Mouse (Mus musculus): ENCODE measurements at regions not wholly inside any gene's neighbourhood (a gene's known extent, or its start where the extent isn't known, plus 50 kb on each side); places are given as distances from the start of the nearest gene placed in this dataset.
"Not testable (repeated sequence)": the region's sequence is repeated elsewhere in the genome, so short reads cannot be mapped to it uniquely, and the experiment has no call there.

DNA sequence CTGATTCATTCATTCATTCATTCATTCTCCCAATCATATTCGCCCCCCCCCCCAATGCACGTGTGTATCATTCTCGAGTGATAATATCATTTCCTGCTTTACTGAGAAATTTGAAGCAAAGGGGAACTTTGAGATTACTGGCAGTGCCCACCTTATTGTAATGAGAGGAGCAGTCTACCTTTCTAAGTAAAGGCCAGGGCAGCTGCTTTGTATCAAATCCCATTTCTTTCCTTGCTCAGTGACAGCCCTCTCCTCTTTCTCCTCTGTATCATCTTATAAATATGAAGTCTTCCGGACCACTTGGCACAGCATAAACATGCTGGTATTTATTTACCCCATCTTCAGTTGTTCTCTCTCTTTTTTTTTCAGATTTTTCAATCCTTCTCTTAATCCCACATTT is 139.1 kb upstream of the Tacstd2 start:
- DNase-seq (ENCODE audit: low spot score) = not testable (repeated sequence)

DNA sequence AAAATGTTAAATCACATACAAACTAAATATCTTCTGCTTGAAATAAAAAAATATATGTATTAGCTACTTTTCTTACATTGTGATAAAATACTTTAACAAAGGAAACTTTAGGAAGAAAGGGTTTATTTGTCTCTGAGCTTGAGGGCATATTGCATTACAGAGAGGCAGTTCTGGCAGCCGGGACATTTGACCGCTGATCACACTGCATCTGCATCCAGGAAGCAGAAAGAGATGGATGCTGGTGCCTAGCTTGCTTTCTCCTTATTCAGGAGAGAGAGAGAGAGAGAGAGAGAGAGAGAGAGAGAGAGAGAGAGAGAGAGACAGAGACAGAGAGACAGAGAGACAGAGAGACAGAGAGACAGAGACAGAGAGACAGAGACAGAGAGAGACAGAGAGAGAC is 137.7 kb upstream of the Tacstd2 start:
- not testable (repeated sequence) for DNase-seq (ENCODE audit: low spot score)

DNA sequence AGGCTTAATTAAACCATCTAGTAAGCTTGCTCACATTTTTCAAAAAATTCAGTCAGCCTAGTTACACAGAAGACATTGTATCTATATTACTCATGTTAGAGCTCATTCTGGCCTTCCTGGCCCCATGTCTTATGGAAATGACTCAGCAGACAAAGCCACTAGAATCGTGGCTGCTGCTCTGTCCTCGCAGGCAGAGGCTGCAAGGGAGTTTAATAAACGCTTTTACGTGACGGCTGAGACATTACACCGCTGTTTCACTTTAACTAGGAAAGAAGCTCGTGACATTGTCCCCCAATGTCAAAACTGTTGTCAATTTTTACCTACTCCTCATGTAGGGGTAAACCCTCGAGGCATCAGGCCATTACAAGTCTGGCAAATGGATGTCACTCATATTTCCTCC is 132.5 kb upstream of the Tacstd2 start:
- not testable (repeated sequence) for DNase-seq (ENCODE audit: low spot score)

DNA sequence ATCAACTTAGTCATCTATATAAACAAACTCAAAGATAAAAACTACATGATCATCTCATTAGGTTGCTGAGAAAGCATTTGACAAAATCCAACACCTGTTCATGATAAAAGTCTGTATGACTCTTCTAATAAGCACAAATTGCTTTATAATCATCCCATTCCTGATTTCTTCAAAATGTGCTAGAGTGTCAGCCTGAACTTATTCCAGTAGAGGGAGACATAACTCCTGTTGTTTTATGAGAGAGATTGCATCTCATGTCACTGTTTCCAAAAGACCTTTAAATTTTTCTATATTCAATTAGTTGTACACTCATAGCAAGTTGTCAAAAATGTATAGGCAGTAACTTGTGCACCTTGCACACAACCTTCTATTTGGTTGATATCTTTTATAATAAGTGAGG is 96.0 kb upstream of the Tacstd2 start:
- DNase-seq (ENCODE audit: low spot score) = no peak

DNA sequence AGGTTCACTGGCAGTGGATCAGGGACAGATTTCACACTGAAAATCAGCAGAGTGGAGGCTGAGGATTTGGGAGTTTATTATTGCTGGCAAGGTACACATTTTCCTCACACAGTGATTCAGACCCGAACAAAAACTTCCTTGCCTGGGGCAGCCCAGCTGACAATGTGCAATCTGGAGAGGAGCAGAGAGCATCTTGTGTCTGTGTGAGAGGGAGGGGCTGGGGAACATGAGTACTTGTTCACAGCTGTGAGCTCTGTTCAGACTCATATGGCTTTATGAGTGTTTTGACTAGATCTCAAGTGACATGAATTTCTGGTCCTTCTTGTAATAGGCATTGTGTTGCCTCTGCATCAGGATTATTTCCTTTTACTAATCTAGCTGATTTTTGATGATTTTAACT is 74.8 kb upstream of the Tacstd2 start:
- DNase-seq (ENCODE audit: low spot score) = no peak

DNA sequence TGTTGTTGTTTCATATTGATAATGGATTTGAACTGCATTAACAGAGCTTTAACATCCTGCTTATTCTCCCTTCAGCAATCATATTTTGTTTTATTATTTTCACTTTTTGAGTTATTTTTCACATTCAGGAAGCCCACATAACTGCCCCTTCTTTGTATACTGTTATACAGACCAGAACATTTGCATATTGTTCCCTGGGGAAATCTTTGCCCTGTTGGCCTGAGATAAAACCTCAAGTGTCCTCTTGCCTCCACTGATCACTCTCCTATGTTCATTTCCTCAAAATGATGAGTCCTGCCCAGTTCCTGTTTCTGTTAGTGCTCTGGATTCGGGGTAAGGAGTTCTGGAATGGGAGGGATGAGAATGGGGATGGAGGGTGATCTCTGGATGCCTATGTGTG is 73.9 kb upstream of the Tacstd2 start:
- DNase-seq (ENCODE audit: low spot score) = not testable (repeated sequence)

All from urinary bladder, postnatal 10 days (tissue).